Mouse (Mus musculus): ENCODE results near the gene Mblac1. TPM values are rescaled to one million over a fixed set of nuclear protein-coding genes. Genes with fewer than 3 reads are reported as not detected.
A peak's percentile ranks its signal among the peaks of the same experiment; 100 is the strongest.

The Mblac1 gene
- total RNA-seq (2022), result 10 to 100 TPM in 2 of 4 experiments, 1 to 10 TPM in 2; 7.4 to 11.1 (median 9.5) TPM

- DNase-seq (ENCODE audit: low spot score in 2 of 2), result peak; percentile 78 to 83
Measured at GRCm38 (mm10) chr5:138193771-138194727, at the start of gene Mblac1. Mblac1 (plus strand) TSS chr5:138194314.

- DNase-seq (ENCODE audit: low spot score in 2 of 2), result no peak
Measured at GRCm38 (mm10) chr5:138154390-138154789, 39.7 kb upstream of the Mblac1 start.

GRCm38 (mm10) chr5:138155443-138155976, 38.6 kb upstream of the Mblac1 start, which contains the start of gene Zfp113:
Zfp113 (minus strand) TSS chr5:138155744.
- DNase-seq (ENCODE audit: low spot score in 2 of 2), result peak; percentile 89

- no peak for DNase-seq (ENCODE audit: low spot score in 2 of 2)
Measured at GRCm38 (mm10) chr5:138160224-138160762, 33.8 kb upstream of the Mblac1 start.

- DNase-seq (ENCODE audit: low spot score in 2 of 2), result peak; percentile 90 to 93
Measured at GRCm38 (mm10) chr5:138160842-138161665, 33.1 kb upstream of the Mblac1 start, which contains the start of gene Cops6. Cops6 (plus strand) TSS chr5:138161071.

GRCm38 (mm10) chr5:138163046-138163445, 31.1 kb upstream of the Mblac1 start:
- no peak for DNase-seq (ENCODE audit: low spot score in 2 of 2)

GRCm38 (mm10) chr5:138163610-138164009, 30.5 kb upstream of the Mblac1 start:
- DNase-seq (ENCODE audit: low spot score in 2 of 2), result no peak

- DNase-seq (ENCODE audit: low spot score in 2 of 2), result no peak
Measured at GRCm38 (mm10) chr5:138165594-138165993, 28.5 kb upstream of the Mblac1 start.

- DNase-seq (ENCODE audit: low spot score in 2 of 2), result peak; percentile 90 to 95
Measured at GRCm38 (mm10) chr5:138170936-138171561, 23.1 kb upstream of the Mblac1 start.

- DNase-seq (ENCODE audit: low spot score in 2 of 2), result peak; percentile 98
Measured at GRCm38 (mm10) chr5:138171695-138172491, 22.2 kb upstream of the Mblac1 start, which contains the start of the genes Ap4m1 and Mcm7. Ap4m1 (plus strand) TSS chr5:138172002. Mcm7 (minus strand) TSS chr5:138172422.

GRCm38 (mm10) chr5:138173217-138173616, 20.9 kb upstream of the Mblac1 start:
- no peak for DNase-seq (ENCODE audit: low spot score in 2 of 2)

GRCm38 (mm10) chr5:138186950-138187638, 7.0 kb upstream of the Mblac1 start, which contains the start of the genes Taf6 and Cnpy4:
Taf6 (minus strand) TSS chr5:138187451.
Cnpy4 (plus strand) TSS chr5:138187485.
- DNase-seq (ENCODE audit: low spot score in 2 of 2), result peak; percentile 74 to 84

- DNase-seq (ENCODE audit: low spot score in 2 of 2), result peak; percentile 75 to 76
Measured at GRCm38 (mm10) chr5:138187661-138188306, 6.3 kb upstream of the Mblac1 start.

- peak in 1 of 2 experiments; percentile 30 for DNase-seq (ENCODE audit: low spot score in 2 of 2)
Measured at GRCm38 (mm10) chr5:138194755-138195345, 736 bp downstream of the Mblac1 start.

- no peak for DNase-seq (ENCODE audit: low spot score in 2 of 2)
Measured at GRCm38 (mm10) chr5:138195463-138195862, 1.3 kb downstream of the Mblac1 start.

- DNase-seq (ENCODE audit: low spot score in 2 of 2), result no peak
Measured at GRCm38 (mm10) chr5:138199576-138199975, 5.5 kb downstream of the Mblac1 start.

- no peak for DNase-seq (ENCODE audit: low spot score in 2 of 2)
Measured at GRCm38 (mm10) chr5:138202086-138202485, 8.0 kb downstream of the Mblac1 start.

- DNase-seq (ENCODE audit: low spot score in 2 of 2), result no peak
Measured at GRCm38 (mm10) chr5:138207253-138207652, 13.1 kb downstream of the Mblac1 start.
